Mouse (Mus musculus): ENCODE measurements around the gene Ncf1.

DNA sequence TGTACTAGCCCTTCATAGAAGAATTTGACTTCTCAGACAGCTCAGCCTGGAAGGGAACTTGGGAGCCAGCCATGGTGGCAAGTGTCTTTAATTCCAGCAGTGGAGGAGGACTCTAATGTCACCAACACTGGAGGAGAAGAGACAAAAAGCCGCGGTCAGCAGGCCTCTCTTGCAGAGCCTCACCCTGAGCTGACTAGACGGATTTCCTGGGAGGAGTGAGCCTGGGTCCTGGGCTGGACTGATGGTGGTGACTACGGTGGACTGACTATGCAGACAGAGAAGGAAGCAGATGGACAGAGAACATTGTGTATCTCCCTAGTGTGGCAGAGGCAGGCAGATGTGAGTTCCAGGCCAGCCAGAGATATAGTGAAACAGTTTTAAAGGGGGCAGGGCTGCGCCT lies 2.0 kb upstream of the Ncf1 start:
- TF ChIP-seq CTCF (conservative IDR thresholded peaks at IDR 0.05; ENCODE audit: low read length) = no peak
- TF ChIP-seq NANOG (IDR thresholded peaks at IDR 0.05; ENCODE audit: borderline replicate concordance, low read length) = no peak
